27 mouse cellular contexts compared by ENCODE assay signal in genomic region chr7:135804730-135805129, GRCm38 (mm10).
A peak's percentile ranks its signal among the peaks of the same experiment; 100 is the strongest.
DNase-seq lines count a peak whose midpoint lies in the region; ATAC-seq lines count a peak whose summit lies in the region.
"Had no signal": no experiment of that assay in that cellular context is flagged by ENCODE, and none has a peak within 500 bp of the region (broad histone marks: within the 10 kb centered on the region; RNA-seq: fewer than 3 reads in every experiment).

No protein-coding gene starts in this region.

- H3K36me3 ChIP-seq in limb, embryonic 12.5 days, result no peaks in the 10 kb centered on the region
- H3K36me3 ChIP-seq in limb, embryonic 10.5 days, result no peaks in the 10 kb centered on the region
- H3K36me3 ChIP-seq in neural tube, embryonic 15.5 days, result no peaks in the 10 kb centered on the region
- H3K36me3 ChIP-seq: embryonic facial prominence, embryonic 12.5 days; embryonic facial prominence, embryonic 15.5 days; forebrain, embryonic 12.5 days; forebrain, embryonic 15.5 days; heart, embryonic 12.5 days; heart, embryonic 15.5 days had no signal

- no peak overlapping the region for H3K4me2 ChIP-seq in limb, embryonic 12.5 days
- no peak overlapping the region for H3K4me2 ChIP-seq in neural tube, embryonic 15.5 days
- H3K4me2 ChIP-seq: embryonic facial prominence, embryonic 12.5 days; embryonic facial prominence, embryonic 15.5 days; forebrain, embryonic 12.5 days; forebrain, embryonic 15.5 days; heart, embryonic 12.5 days; heart, embryonic 15.5 days; hindbrain, embryonic 14.5 days had no signal

- no peak overlapping the region for H3K9ac ChIP-seq in limb, embryonic 12.5 days (replicated peaks)
- H3K9ac ChIP-seq in neural tube, embryonic 15.5 days (replicated peaks), result no peak overlapping the region
- H3K9ac ChIP-seq: embryonic facial prominence, embryonic 12.5 days; embryonic facial prominence, embryonic 15.5 days; forebrain, embryonic 12.5 days; forebrain, embryonic 15.5 days; heart, embryonic 12.5 days; heart, embryonic 15.5 days; hindbrain, embryonic 14.5 days had no signal

- no peak for ATAC-seq in limb, embryonic 12.5 days (ENCODE audit: insufficient number of reproducible peaks, insufficient read depth, low FRiP score, low TSS enrichment, low read depth)
- no peak for ATAC-seq in neural tube, embryonic 15.5 days (ENCODE audit: low FRiP score)
- peak; percentile 61 for ATAC-seq in granulocyte monocyte progenitor cell, adult 5-6 weeks (replicated peaks; ENCODE audit: poor library complexity, severe bottlenecking)
- ATAC-seq in megakaryocyte progenitor cell, adult 5-6 weeks (replicated peaks; ENCODE audit: poor library complexity), result peak; percentile 43
- ATAC-seq: activated CD4-positive, CD25-positive, alpha-beta regulatory T cell, adult 4 months; forebrain, embryonic 15.5 days; hindbrain, postnatal 0 days had no signal

- DNase-seq in limb, embryonic 10.5 days (ENCODE audit: low spot score), result no peak
- no peak for DNase-seq in neural tube, embryonic 10.5 days (ENCODE audit: extremely low spot score, low spot score)
- no peak for DNase-seq in right cerebral cortex, postnatal 10 days (ENCODE audit: low spot score in 2 of 2)
- no peak for DNase-seq in left cerebral cortex, postnatal 36 days (ENCODE audit: low spot score in 2 of 2)
- DNase-seq: adrenal gland, adult 8-10 months; adrenal gland, postnatal 25 days; cerebellum, adult 11-12 months; cerebellum, adult 8-10 months; cerebellum, postnatal 10 days; cerebellum, postnatal 36 days; gastrocnemius, postnatal 25 days; heart, postnatal 10 days; heart, postnatal 36 days had no signal

- intact Hi-C loops in left cerebral cortex, postnatal 36 days (cut with DNase I), result no loop called here

- H3K4me1 ChIP-seq in limb, embryonic 12.5 days (replicated peaks), result peaks cover 17% of the 10 kb centered on the region
- peaks cover 32% of the 10 kb centered on the region for H3K4me1 ChIP-seq in limb, embryonic 10.5 days
- peaks cover 13% of the 10 kb centered on the region; the same call in 1 of the 2 replicates for H3K4me1 ChIP-seq in neural tube, embryonic 15.5 days
- H3K4me1 ChIP-seq: heart, embryonic 12.5 days; heart, embryonic 15.5 days had no signal

- H3K4me3 ChIP-seq in limb, embryonic 12.5 days (replicated peaks), result no peak overlapping the region
- H3K4me3 ChIP-seq in limb, embryonic 10.5 days, result no peak overlapping the region
- H3K4me3 ChIP-seq in neural tube, embryonic 15.5 days (replicated peaks), result no peak overlapping the region
- H3K4me3 ChIP-seq: embryonic facial prominence, embryonic 12.5 days; embryonic facial prominence, embryonic 15.5 days; erythroblast, embryonic 14.5 days; forebrain, embryonic 12.5 days; forebrain, embryonic 15.5 days; heart, embryonic 12.5 days; heart, embryonic 15.5 days had no signal

- WGBS in limb, embryonic 12.5 days, result 32% methylated on average over 7 of the region's 7 CpGs
- 58% methylated on average over 7 of the region's 7 CpGs for WGBS in limb, embryonic 10.5 days
- WGBS in neural tube, embryonic 15.5 days, result 43% methylated on average over 7 of the region's 7 CpGs

- H3K27ac ChIP-seq in limb, embryonic 12.5 days, result 0 out of 2 replicates have a peak overlapping the region, but pooled peaks have one; percentile 50
- no peak overlapping the region for H3K27ac ChIP-seq in limb, embryonic 10.5 days
- H3K27ac ChIP-seq in neural tube, embryonic 15.5 days (replicated peaks), result 0 out of 2 replicates have a peak overlapping the region, but pooled peaks have one; percentile 3
- H3K27ac ChIP-seq: embryonic facial prominence, embryonic 12.5 days; embryonic facial prominence, embryonic 15.5 days; forebrain, embryonic 12.5 days; forebrain, embryonic 15.5 days; heart, embryonic 15.5 days; hindbrain, embryonic 14.5 days; hindbrain, postnatal 0 days had no signal

- H3K27me3 ChIP-seq in limb, embryonic 12.5 days, result no peaks in the 10 kb centered on the region
- H3K27me3 ChIP-seq in limb, embryonic 10.5 days (ENCODE audit: low read depth, poor library complexity, severe bottlenecking), result no peaks in the 10 kb centered on the region
- no peaks in the 10 kb centered on the region for H3K27me3 ChIP-seq in neural tube, embryonic 15.5 days (replicated peaks)
- H3K27me3 ChIP-seq: embryonic facial prominence, embryonic 12.5 days; forebrain, embryonic 12.5 days; heart, embryonic 12.5 days; heart, embryonic 15.5 days had no signal

- H3K9me3 ChIP-seq in limb, embryonic 12.5 days, result no peaks in the 10 kb centered on the region
- no peaks in the 10 kb centered on the region for H3K9me3 ChIP-seq in limb, embryonic 10.5 days (replicated peaks)
- H3K9me3 ChIP-seq in neural tube, embryonic 15.5 days (replicated peaks), result no peaks in the 10 kb centered on the region
- H3K9me3 ChIP-seq: embryonic facial prominence, embryonic 12.5 days; embryonic facial prominence, embryonic 15.5 days; forebrain, embryonic 12.5 days; forebrain, embryonic 15.5 days; heart, embryonic 12.5 days; heart, embryonic 15.5 days had no signal

Comparison
In these comparisons a context has a peak if more than half of its experiments do, and no peak if none do; other contexts are left out.
1. ATAC-seq: peak in granulocyte monocyte progenitor cell, adult 5-6 weeks (single experiment) and megakaryocyte progenitor cell, adult 5-6 weeks (single experiment); none in limb, embryonic 12.5 days (single experiment) and neural tube, embryonic 15.5 days (single experiment).